Mouse (Mus musculus) urinary bladder, adult 2 months (tissue): Measurements from ENCODE around the gene Usp4. TPM values are rescaled to one million over a fixed set of nuclear protein-coding genes. Genes with fewer than 3 reads are reported as not detected.

Source experiments
- DNase-seq: peaks from one replicate; pipeline ENCODE4 v3.0.0; 2022; ENCODE audit warnings: low spot score
- polyA plus RNA-seq: library from polyadenylated mRNA; depleted of rRNA; stranded (reverse); fragments of >200 nt; gene quantifications from 2 replicates; pipeline ENCODE4 v1.2.3, GENCODE M21; 2012; rRNA removed

Usp4 gene
- polyA plus RNA-seq, 1 experiment: 64.1 TPM

GRCm38 (mm10) chr9:108411381-108411942 is 63.8 kb downstream of the Usp4 start:
- DNase-seq: no peak

DNA sequence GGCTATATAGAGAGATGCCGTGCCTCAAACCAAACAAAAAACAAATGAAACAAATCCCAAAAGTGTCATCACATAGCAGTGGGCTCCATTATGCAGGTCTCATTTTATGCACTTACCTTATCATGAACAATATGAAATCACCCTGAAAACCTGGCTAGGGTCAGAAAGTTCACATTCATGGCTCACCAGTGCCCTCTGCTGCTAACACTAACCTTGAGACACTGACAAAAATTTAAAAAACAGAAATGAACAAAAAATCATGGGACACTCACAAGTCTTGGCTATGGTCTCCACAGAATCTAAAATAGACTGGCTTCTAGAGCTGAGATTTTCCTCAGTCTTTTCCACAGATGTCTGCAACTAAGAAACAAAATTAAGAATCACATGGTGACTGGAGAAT is 64.6 kb downstream of the Usp4 start:
- no peak for DNase-seq

- no peak for DNase-seq
Measured at GRCm38 (mm10) chr9:108428384-108428783, 80.7 kb downstream of the Usp4 start, which contains the start of gene Ccdc36. Gene Ccdc36, minus strand, starts transcription at chr9:108428484.

DNA sequence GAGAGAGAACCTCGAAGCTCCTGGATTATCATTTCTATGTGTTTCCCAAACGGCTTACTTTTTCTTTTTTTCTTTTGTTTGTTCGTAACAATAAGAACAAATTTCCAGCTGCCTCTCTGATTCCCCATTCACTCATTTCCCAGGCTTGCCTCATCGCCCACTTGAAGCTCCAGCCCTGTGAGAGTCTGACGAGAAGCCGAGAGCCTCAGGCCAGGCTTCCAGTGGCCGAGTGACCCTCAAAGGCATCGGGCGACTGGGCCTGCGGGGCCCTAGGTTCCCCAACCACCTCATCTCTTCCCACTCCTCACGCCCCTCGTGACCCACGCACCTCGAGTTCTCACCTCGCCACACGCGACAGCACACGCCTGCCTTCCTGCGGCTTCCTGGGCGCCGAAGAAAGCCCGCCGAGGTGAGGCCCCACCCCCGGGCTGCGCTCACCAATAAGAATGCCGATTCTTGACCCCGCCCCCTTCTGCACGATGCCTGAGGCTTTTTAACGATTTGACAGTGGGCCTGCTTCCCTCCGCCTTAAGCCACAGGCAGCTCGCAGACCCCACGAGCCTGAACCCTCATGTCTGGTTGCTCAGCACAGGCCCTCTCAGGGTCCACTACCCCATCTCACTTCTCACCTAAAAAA is 83.9 kb downstream of the Usp4 start:
- DNase-seq: no peak

GRCm38 (mm10) chr9:108436182-108436581 is 88.5 kb downstream of the Usp4 start, which contains the start of gene BC048562:
Gene BC048562, plus strand, starts transcription at chr9:108436482.
- DNase-seq: no peak

- DNase-seq: no peak
Measured at GRCm38 (mm10) chr9:108439176-108439575, 91.5 kb downstream of the Usp4 start.

- no peak for DNase-seq
Measured at GRCm38 (mm10) chr9:108440485-108440884, 92.8 kb downstream of the Usp4 start.

DNA sequence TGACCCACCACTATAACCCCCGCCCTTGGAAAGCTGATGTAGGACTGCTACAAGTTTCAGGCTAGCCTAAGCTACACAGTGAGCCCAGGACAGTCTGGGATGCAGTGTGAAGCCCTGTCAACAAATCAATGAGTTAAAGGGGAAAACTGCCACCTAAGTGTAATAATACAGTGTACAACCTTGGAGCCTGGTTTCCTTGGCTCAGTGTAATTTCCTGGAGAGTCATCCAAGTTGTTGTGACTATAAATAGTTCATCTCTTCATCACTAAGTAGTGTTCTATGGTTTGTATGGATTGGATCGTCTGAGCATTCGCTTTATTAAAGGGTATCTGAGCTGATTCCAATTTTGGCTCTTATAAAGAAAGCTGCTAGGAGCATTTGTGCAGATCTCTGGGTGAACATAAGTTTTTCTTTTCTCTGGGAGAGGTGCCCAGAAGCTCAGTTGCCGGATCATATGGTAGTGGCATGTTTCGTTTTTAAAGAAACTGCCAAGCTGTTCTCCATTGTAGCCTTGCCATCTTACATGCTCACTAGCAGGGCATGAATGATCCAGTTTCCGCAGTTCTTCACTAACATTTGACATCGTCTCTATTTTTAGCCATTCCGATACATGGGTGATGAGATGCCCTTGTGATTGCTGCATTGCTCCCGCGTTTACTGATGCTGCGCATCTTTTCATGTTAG is 93.7 kb downstream of the Usp4 start:
- DNase-seq: no peak

Other genes starting within 250 kb of the Usp4 start
- 0.41 and 0.44 TPM in 2 replicates for gene Bsn, start 157.5 kb upstream of the Usp4 start, polyA plus RNA-seq
- 38.3 and 71.9 TPM in 2 replicates for gene Dag1, start 83.9 kb upstream of the Usp4 start, polyA plus RNA-seq
- gene Nicn1, start 57.4 kb upstream of the Usp4 start, polyA plus RNA-seq: 32.8 and 39.3 TPM in 2 replicates
- 34.0 and 35.5 TPM in 2 replicates for gene Amt, start 51.0 kb upstream of the Usp4 start, polyA plus RNA-seq
- gene Rhoa, start 41.7 kb upstream of the Usp4 start, polyA plus RNA-seq: 304 and 339 TPM in 2 replicates
- gene Tcta, start 41.7 kb upstream of the Usp4 start, polyA plus RNA-seq: 80.0 and 107 TPM in 2 replicates
- gene Gpx1, start 8.9 kb upstream of the Usp4 start, polyA plus RNA-seq: 703 and 735 TPM in 2 replicates
- gene 1700102P08Rik, start 45.0 kb downstream of the Usp4 start, polyA plus RNA-seq: 0.22 and 0.39 TPM in 2 replicates
- gene Ccdc36, start 80.6 kb downstream of the Usp4 start, polyA plus RNA-seq: 0.06 TPM in 2 replicates
- not detected in 2 replicates for gene BC048562, start 88.6 kb downstream of the Usp4 start, polyA plus RNA-seq
- 24.5 and 25.9 TPM in 2 replicates for gene Ccdc71, start 112.7 kb downstream of the Usp4 start, polyA plus RNA-seq
- 83.4 and 103 TPM in 2 replicates for gene Klhdc8b, start 113.7 kb downstream of the Usp4 start, polyA plus RNA-seq
- gene Lamb2, start 131.9 kb downstream of the Usp4 start, polyA plus RNA-seq: 147 and 181 TPM in 2 replicates
- 133 and 144 TPM in 2 replicates for gene Usp19, start 142.7 kb downstream of the Usp4 start, polyA plus RNA-seq
- 145 and 162 TPM in 2 replicates for gene Qars, start 159.9 kb downstream of the Usp4 start, polyA plus RNA-seq
- gene Qrich1, start 169.0 kb downstream of the Usp4 start, polyA plus RNA-seq: 81.8 and 89.8 TPM in 2 replicates
- gene Impdh2, start 212.4 kb downstream of the Usp4 start, polyA plus RNA-seq: 93.9 and 106 TPM in 2 replicates
- 26.2 and 33.6 TPM in 2 replicates for gene Ndufaf3, start 219.6 kb downstream of the Usp4 start, polyA plus RNA-seq
- gene Dalrd3, start 222.0 kb downstream of the Usp4 start, polyA plus RNA-seq: 120 and 184 TPM in 2 replicates
- 48.9 and 59.1 TPM in 2 replicates for gene Wdr6, start 230.9 kb downstream of the Usp4 start, polyA plus RNA-seq
- gene P4htm, start 249.8 kb downstream of the Usp4 start, polyA plus RNA-seq: 21.6 and 21.7 TPM in 2 replicates